Mouse (Mus musculus) hindbrain, embryonic 13.5 days (tissue): ENCODE data around the gene Gm13276. TPM values are rescaled to one million over a fixed set of nuclear protein-coding genes. Genes with fewer than 3 reads are reported as not detected.
"Not testable (repeated sequence)": the region's sequence is repeated elsewhere in the genome, so short reads cannot be mapped to it uniquely, and the experiment has no call there.

Experiments
- ATAC-seq: fragments of 200-750 bp; cut with Nextera tagmentation; 2 replicates; pipeline ENCODE4 v1.8.0; 2017; ENCODE audit warnings: moderate TSS enrichment; ENCODE audit not compliant: low FRiP score
- H3K27ac ChIP-seq: fragments of 300-500 bp; sonication (generic); 2 replicates; pipeline ENCODE4 v1.5.1; 2015; ENCODE audit warnings: inconsistent platforms, mild to moderate bottlenecking, moderate library complexity
- H3K27me3 ChIP-seq: fragments of 300-500 bp; sonication (generic); 2 replicates; pipeline ENCODE4 v1.6.1; 2015; ENCODE audit warnings: mild to moderate bottlenecking, inconsistent platforms
- H3K36me3 ChIP-seq: fragments of 300-500 bp; sonication (generic); 2 replicates; pipeline ENCODE4 v1.6.1; 2015; ENCODE audit warnings: mild to moderate bottlenecking, inconsistent platforms
- H3K4me1 ChIP-seq: fragments of 300-500 bp; sonication (generic); replicated peaks from 2 replicates; pipeline ENCODE4 v1.6.1; 2015; ENCODE audit warnings: inconsistent platforms
- H3K4me2 ChIP-seq: fragments of 300-500 bp; sonication (generic); 2 replicates; pipeline ENCODE4 v1.6.1; 2015; ENCODE audit warnings: inconsistent platforms, mild to moderate bottlenecking, moderate library complexity
- H3K4me3 ChIP-seq: fragments of 300-500 bp; sonication (generic); 2 replicates; pipeline ENCODE4 v1.5.1; 2015; ENCODE audit warnings: mild to moderate bottlenecking, inconsistent platforms
- H3K9ac ChIP-seq: fragments of 300-500 bp; sonication (generic); 2 replicates; pipeline ENCODE4 v1.6.1; 2015; ENCODE audit warnings: mild to moderate bottlenecking, inconsistent platforms
- H3K9me3 ChIP-seq: fragments of 300-500 bp; sonication (generic); 2 replicates; pipeline ENCODE4 v1.6.1; 2016; ENCODE audit warnings: inconsistent platforms
- WGBS: fragments of 180-500 bp; shearing (Covaris S2); methylation state at CpG from one replicate; pipeline ENCODE4 v1.1.7; 2015; 5-methylcytosine and 5-hydroxymethylcytosine counted together
- polyA plus RNA-seq: library from polyadenylated mRNA; unstranded; fragments of >200 nt; fragmentation: Nextera tagmentation; extraction: Ambion mirVana; gene quantifications from 2 replicates; pipeline ENCODE4 v1.2.1, GENCODE M21; 2015

The Gm13276 gene
- polyA plus RNA-seq, 1 experiment from 2014 or later, result not detected

- H3K27ac ChIP-seq, H3K36me3 ChIP-seq, H3K4me1 ChIP-seq, H3K9me3 ChIP-seq, H3K9ac ChIP-seq, ATAC-seq, H3K27me3 ChIP-seq: not testable (repeated sequence)
- H3K4me2 ChIP-seq, result peak overlapping the region; percentile 61
- under 1% methylated on average over 28 of the region's 28 CpGs for WGBS
- H3K4me3 ChIP-seq, result peak overlapping the region; percentile 35
Measured at GRCm38 (mm10) chr4:88760431-88760830, 25.1 kb upstream of the Gm13276 start.

GRCm38 (mm10) chr4:88761776-88762175, 23.7 kb upstream of the Gm13276 start:
- 70% methylated on average over 6 of the region's 8 CpGs for WGBS
- H3K9ac ChIP-seq, H3K27me3 ChIP-seq, H3K9me3 ChIP-seq, H3K4me2 ChIP-seq, H3K4me3 ChIP-seq, H3K4me1 ChIP-seq, H3K36me3 ChIP-seq, H3K27ac ChIP-seq, ATAC-seq: not testable (repeated sequence)

GRCm38 (mm10) chr4:88762341-88762740, 23.2 kb upstream of the Gm13276 start:
- not testable (repeated sequence) for H3K4me1 ChIP-seq, H3K9ac ChIP-seq, H3K4me2 ChIP-seq, H3K4me3 ChIP-seq, H3K27me3 ChIP-seq, ATAC-seq, H3K9me3 ChIP-seq, H3K36me3 ChIP-seq, H3K27ac ChIP-seq
- 60% methylated on average over 9 of the region's 9 CpGs for WGBS

GRCm38 (mm10) chr4:88763384-88764018, 22.0 kb upstream of the Gm13276 start:
- H3K27me3 ChIP-seq, H3K9me3 ChIP-seq, ATAC-seq, H3K9ac ChIP-seq, H3K4me1 ChIP-seq, H3K36me3 ChIP-seq, H3K27ac ChIP-seq: not testable (repeated sequence)
- 2% methylated on average over 38 of the region's 42 CpGs for WGBS
- Histone ChIP-seq H3K4me3 (peak overlapping the region; percentile 36), H3K4me2 (peak overlapping the region; percentile 59)

- H3K27me3 ChIP-seq, H3K4me2 ChIP-seq, H3K4me3 ChIP-seq, H3K9ac ChIP-seq, H3K36me3 ChIP-seq, H3K4me1 ChIP-seq, H3K9me3 ChIP-seq, ATAC-seq, H3K27ac ChIP-seq: not testable (repeated sequence)
- WGBS, result no CpG with 5 or more reads among the region's 32 CpGs
Measured at GRCm38 (mm10) chr4:88773534-88773933, 12.0 kb upstream of the Gm13276 start, which contains the start of gene Gm13290. Gene Gm13290 (plus strand): TSS chr4:88773834.

- no CpG with 5 or more reads among the region's 29 CpGs for WGBS
- not testable (repeated sequence) for H3K4me2 ChIP-seq, H3K27me3 ChIP-seq, H3K36me3 ChIP-seq, H3K4me3 ChIP-seq, H3K27ac ChIP-seq, H3K9ac ChIP-seq, H3K9me3 ChIP-seq, H3K4me1 ChIP-seq, ATAC-seq
Measured at GRCm38 (mm10) chr4:88776622-88777021, 8.9 kb upstream of the Gm13276 start, which contains the start of gene Gm13289. Gene Gm13289 (plus strand): TSS chr4:88776922.

- no CpG with 5 or more reads among the region's 29 CpGs for WGBS
- not testable (repeated sequence) for H3K27me3 ChIP-seq
Measured at GRCm38 (mm10) chr4:88779550-88779949, 6.0 kb upstream of the Gm13276 start, which contains the start of gene Gm13272. Gene Gm13272 (plus strand): TSS chr4:88779850.

GRCm38 (mm10) chr4:88780320-88780719, 5.2 kb upstream of the Gm13276 start:
- ATAC-seq, H3K4me2 ChIP-seq, H3K9ac ChIP-seq, H3K4me3 ChIP-seq, H3K9me3 ChIP-seq, H3K4me1 ChIP-seq, H3K27ac ChIP-seq, H3K27me3 ChIP-seq, H3K36me3 ChIP-seq: not testable (repeated sequence)
- 55% methylated on average over 16 of the region's 18 CpGs for WGBS

More at GRCm38 (mm10) chr4:88779550-88779949, 6.0 kb upstream of the Gm13276 start, which contains the start of gene Gm13272:
- not testable (repeated sequence) for H3K36me3 ChIP-seq, H3K9me3 ChIP-seq, H3K9ac ChIP-seq, H3K4me3 ChIP-seq, H3K4me2 ChIP-seq, ATAC-seq, H3K27ac ChIP-seq, H3K4me1 ChIP-seq

- peak within 1 kb of the TSS; percentile 20 for H3K4me3 ChIP-seq
- H3K27ac ChIP-seq, ATAC-seq, H3K27me3 ChIP-seq, H3K9me3 ChIP-seq, H3K9ac ChIP-seq, H3K36me3 ChIP-seq, H3K4me1 ChIP-seq: not testable (repeated sequence)
- WGBS, result 16% methylated on average over 5 of the region's 7 CpGs
- H3K4me2 ChIP-seq, result peak within 1 kb of the TSS; percentile 39
Measured at GRCm38 (mm10) chr4:88781831-88782230, 3.7 kb upstream of the Gm13276 start, which contains the start of gene Ifnz. Gene Ifnz (plus strand): TSS chr4:88782131.

GRCm38 (mm10) chr4:88782335-88782734, 3.2 kb upstream of the Gm13276 start:
- not testable (repeated sequence) for H3K9me3 ChIP-seq, H3K4me1 ChIP-seq, H3K27ac ChIP-seq, ATAC-seq, H3K36me3 ChIP-seq, H3K27me3 ChIP-seq, H3K9ac ChIP-seq
- H3K4me3 ChIP-seq, result peak overlapping the region; percentile 20
- peak overlapping the region; percentile 39 for H3K4me2 ChIP-seq
- WGBS, result 0% methylated on average over 3 of the region's 31 CpGs

GRCm38 (mm10) chr4:88788402-88788801, 2.9 kb downstream of the Gm13276 start, which contains the start of gene Gm13277:
Gene Gm13277 (plus strand): TSS chr4:88788632.
- H3K27me3 ChIP-seq, H3K9ac ChIP-seq, ATAC-seq, H3K9me3 ChIP-seq, H3K27ac ChIP-seq, H3K4me1 ChIP-seq, H3K4me2 ChIP-seq, H3K4me3 ChIP-seq, H3K36me3 ChIP-seq: not testable (repeated sequence)
- 0% methylated on average over 4 of the region's 28 CpGs for WGBS

- H3K27ac ChIP-seq, H3K36me3 ChIP-seq, H3K4me2 ChIP-seq, H3K9me3 ChIP-seq, H3K4me3 ChIP-seq, H3K27me3 ChIP-seq, H3K9ac ChIP-seq, ATAC-seq, H3K4me1 ChIP-seq: not testable (repeated sequence)
- no CpG with 5 or more reads among the region's 28 CpGs for WGBS
Measured at GRCm38 (mm10) chr4:88791250-88791649, 5.7 kb downstream of the Gm13276 start, which contains the start of gene Gm13278. Gene Gm13278 (plus strand): TSS chr4:88791550.
